Mouse (Mus musculus): ENCODE measurements around the gene Lcn8.
A peak's percentile ranks its signal among the peaks of the same experiment; 100 is the strongest.

- TF ChIP-seq CTCF (IDR thresholded peaks at IDR 0.05; ENCODE audit: low read depth) (peak; percentile 69), EP300 (IDR thresholded peaks at IDR 0.05; ENCODE audit: low read depth) (no peak)
Observed at GRCm38 (mm10) chr2:25639890-25640289, 13.0 kb upstream of the Lcn8 start.
